In genomic region chr7:105572949-105573348, GRCm38 (mm10) we compare ENCODE assay signal across 22 mouse cellular contexts. TPM values are rescaled to one million over a fixed set of nuclear protein-coding genes. Genes with fewer than 3 reads are reported as not detected.
DNase-seq lines count a peak whose midpoint lies in the region; ATAC-seq and TF ChIP-seq lines count a peak whose summit lies in the region.
"Had no signal": no experiment of that assay in that cellular context is flagged by ENCODE, and none has a peak within 500 bp of the region (broad histone marks: within the 10 kb centered on the region; RNA-seq: fewer than 3 reads in every experiment).

No protein-coding gene starts in this region.

- intact Hi-C loops in left cerebral cortex, postnatal 25 days (cut with DNase I) = no loop called here

- no peak for TF ChIP-seq CTCF in cerebellum, adult 2 months (IDR thresholded peaks at IDR 0.05; ENCODE audit: borderline replicate concordance, insufficient read depth, low read depth, low read length)

- peaks cover 41% of the 10 kb centered on the region for H3K4me1 ChIP-seq in cerebellum, adult 2 months (ENCODE audit: control insufficient read depth, insufficient read depth, low read length)
- peaks cover 17% of the 10 kb centered on the region for H3K4me1 ChIP-seq in kidney, embryonic 16.5 days (ENCODE audit: insufficient read depth, low read length)

- peak; percentile 15; the same call in 1 of the 2 replicates for ATAC-seq in frontal cortex, adult (ENCODE audit: low TSS enrichment)
- no peak for ATAC-seq in kidney, embryonic 16.5 days (ENCODE audit: low FRiP score, low TSS enrichment)
- ATAC-seq: forebrain, embryonic 15.5 days; intestine, embryonic 16.5 days had no signal

- no peaks in the 10 kb centered on the region for H3K9me3 ChIP-seq in kidney, embryonic 16.5 days (ENCODE audit: low read length)
- H3K9me3 ChIP-seq: embryonic facial prominence, embryonic 12.5 days; forebrain, embryonic 15.5 days; heart, embryonic 15.5 days had no signal

- no peak overlapping the region for H3K9ac ChIP-seq in kidney, embryonic 16.5 days (replicated peaks; ENCODE audit: low read length)
- H3K9ac ChIP-seq: forebrain, embryonic 15.5 days; heart, embryonic 15.5 days; hindbrain, embryonic 14.5 days had no signal

- peak overlapping the region; percentile 35 for H3K4me3 ChIP-seq in cerebellum, adult 2 months (replicated peaks; ENCODE audit: insufficient read depth, low read depth, low read length)
- no peak overlapping the region for H3K4me3 ChIP-seq in kidney, embryonic 16.5 days (ENCODE audit: low read length)
- H3K4me3 ChIP-seq: embryonic facial prominence, embryonic 12.5 days; forebrain, embryonic 15.5 days; heart, adult 2 months; heart, embryonic 15.5 days had no signal

- no peaks in the 10 kb centered on the region for H3K27me3 ChIP-seq in cerebellum, adult 2 months (ENCODE audit: control insufficient read depth, insufficient read depth, low read length)
- H3K27me3 ChIP-seq in kidney, embryonic 16.5 days (ENCODE audit: insufficient read depth, low read length) = no peaks in the 10 kb centered on the region
- H3K27me3 ChIP-seq: embryonic facial prominence, embryonic 12.5 days; forebrain, embryonic 15.5 days; heart, embryonic 15.5 days had no signal

- DNase-seq in cerebellum, adult 2 months = peak in 1 of 2 experiments; percentile 33
- no peak for DNase-seq in cerebellum, adult 11 months
- DNase-seq in frontal cortex, postnatal 25 days (ENCODE audit: low spot score in 2 of 2) = no peak
- peak; percentile 27 to 70 for DNase-seq in left cerebral cortex, postnatal 25 days (ENCODE audit: low spot score in 2 of 2)
- DNase-seq in left cerebral cortex, adult 11 months (ENCODE audit: low spot score) = no peak
- DNase-seq: adrenal gland, adult 2 months; adrenal gland, postnatal 25 days; gastrocnemius, postnatal 14 days; heart, adult 2 months; heart, postnatal 14 days; kidney, adult 2 months had no signal

- TF ChIP-seq POLR2A in cerebellum, adult 2 months (IDR thresholded peaks at IDR 0.05; ENCODE audit: borderline replicate concordance, insufficient read depth, low read length) = no peak

- peaks cover 17% of the 10 kb centered on the region for H3K36me3 ChIP-seq in kidney, embryonic 16.5 days (ENCODE audit: insufficient read depth, low read length)

- H3K27ac ChIP-seq in cerebellum, adult 2 months (ENCODE audit: insufficient read depth, low read length) = peak overlapping the region; percentile 48
- no peak overlapping the region for H3K27ac ChIP-seq in kidney, embryonic 16.5 days (ENCODE audit: low read length)
- H3K27ac ChIP-seq: embryonic facial prominence, embryonic 12.5 days; forebrain, embryonic 15.5 days; heart, adult 2 months; heart, embryonic 15.5 days; hindbrain, embryonic 14.5 days had no signal

- WGBS in cerebellum, adult 2 months = 16% methylated on average over 8 of the region's 8 CpGs
- WGBS in kidney, embryonic 16.5 days = 93% methylated on average over 8 of the region's 8 CpGs

- no peak overlapping the region for H3K4me2 ChIP-seq in kidney, embryonic 16.5 days (replicated peaks; ENCODE audit: low read depth, low read length)
- H3K4me2 ChIP-seq: embryonic facial prominence, embryonic 12.5 days; forebrain, embryonic 15.5 days; heart, embryonic 11.5 days; heart, embryonic 15.5 days; hindbrain, embryonic 14.5 days had no signal

RNA-seq across cellular contexts. Expression of gene Apbb1, which starts 8.5 kb away (rescaled TPM):
- 441 and 475 TPM in 2 replicates for polyA plus RNA-seq in cerebellum, adult 2 months (2012; rRNA removed)
- total RNA-seq in left cerebral cortex, postnatal 25 days (2021) = 100 to 1,000 TPM; 433 to 466 TPM
- polyA plus RNA-seq in kidney, embryonic 16.5 days (2015; fragmentation: Nextera tagmentation; extraction: Ambion mirVana) = 62.1 and 62.2 TPM in 2 replicates

RNA-seq across cellular contexts. Expression of gene Smpd1, which starts 18.8 kb away (rescaled TPM):
- polyA plus RNA-seq in cerebellum, adult 2 months (2012; rRNA removed) = 102 and 108 TPM in 2 replicates
- total RNA-seq in left cerebral cortex, postnatal 25 days (2021) = 100 to 1,000 TPM; 103 to 111 TPM
- 58.7 and 60.7 TPM in 2 replicates for polyA plus RNA-seq in kidney, embryonic 16.5 days (2015; fragmentation: Nextera tagmentation; extraction: Ambion mirVana)

RNA-seq across cellular contexts. Expression of gene Hpx, which starts 27.0 kb away (rescaled TPM):
- polyA plus RNA-seq in cerebellum, adult 2 months (2012; rRNA removed) = 0.60 and 0.61 TPM in 2 replicates
- under 1 TPM; 0.39 to 0.55 TPM for total RNA-seq in left cerebral cortex, postnatal 25 days (2021)
- polyA plus RNA-seq in kidney, embryonic 16.5 days (2015; fragmentation: Nextera tagmentation; extraction: Ambion mirVana) = 1.3 and 1.7 TPM in 2 replicates
- total RNA-seq: common myeloid progenitor, adult 5-6 weeks; gastrocnemius, postnatal 14 days; hematopoietic stem cell, adult 5-6 weeks had no signal
- polyA plus RNA-seq: forebrain, embryonic 11.5 days; hindbrain, embryonic 14.5 days had no signal

Comparison
In these comparisons a context has a peak if more than half of its experiments do, and no peak if none do; other contexts are left out.
1. DNase-seq: peak in left cerebral cortex, postnatal 25 days (2 of 2); none in cerebellum, adult 11 months (single experiment), frontal cortex, postnatal 25 days (0 of 2) and left cerebral cortex, adult 11 months (single experiment).